Mouse (Mus musculus): ENCODE data around the gene Acot3. TPM values are rescaled to one million over a fixed set of nuclear protein-coding genes. Genes with fewer than 3 reads are reported as not detected.

Acot3 gene
- polyA plus RNA-seq, 1 experiment from 2014 or later, result 1.6 TPM

DNA sequence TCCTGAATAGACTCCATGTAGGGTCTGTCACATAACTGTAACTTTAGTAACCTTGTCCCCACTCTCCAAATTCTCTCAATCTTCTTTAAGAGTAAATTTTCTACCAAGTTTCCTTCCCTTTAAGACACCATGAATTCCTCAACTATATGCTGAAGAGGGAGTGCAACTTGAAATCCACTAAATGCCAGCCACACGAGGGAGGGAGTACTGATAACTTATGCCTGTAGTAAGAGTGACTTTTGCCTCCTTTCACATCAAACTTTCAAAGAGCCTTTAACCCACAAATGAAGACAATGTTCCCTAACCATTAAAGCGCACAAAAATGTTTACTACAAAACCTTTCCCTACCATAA is 49.5 kb downstream of the Acot3 start:
- no peaks in the 10 kb centered on the region for H3K27me3 ChIP-seq
- ATAC-seq (no peak), DNase-seq (ENCODE audit: low read depth, low spot score) (no peak)
- no peak for TF ChIP-seq CTCF (IDR thresholded peaks at IDR 0.05)
- CTCF ChIA-PET, result no interaction called here
- POLR2A ChIA-PET, result no interaction called here
- in situ Hi-C loops (cut with MboI; ENCODE audit: low pct_unique_long_range_greater_than_20kb), result no loop called here

DNA sequence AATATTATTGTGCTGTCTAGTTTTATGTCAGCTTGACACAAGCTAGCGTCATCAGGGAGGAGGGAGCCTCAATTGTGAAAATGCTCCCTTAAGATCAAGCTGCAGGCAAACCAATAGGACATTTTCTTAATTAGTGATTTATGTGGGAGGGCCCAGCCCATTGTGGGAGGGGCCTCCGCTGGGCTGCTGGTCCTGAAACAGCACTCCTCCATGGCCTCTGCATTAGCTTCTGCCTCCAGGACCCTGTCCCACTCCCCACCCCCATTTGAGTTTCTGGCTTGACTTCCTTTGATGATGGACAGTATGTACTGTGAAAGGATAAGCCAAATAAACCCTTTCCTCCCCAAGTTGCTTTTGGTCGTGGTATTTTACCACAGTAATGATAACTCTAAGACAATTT is 55.1 kb downstream of the Acot3 start:
- DNase-seq (ENCODE audit: low read depth, low spot score), result no peak
- in situ Hi-C loops (cut with MboI; ENCODE audit: low pct_unique_long_range_greater_than_20kb), result no loop called here
- CTCF ChIA-PET, result no interaction called here
- no peak for ATAC-seq
- POLR2A ChIA-PET, result no interaction called here
- no peak for TF ChIP-seq CTCF (IDR thresholded peaks at IDR 0.05)
- H3K27me3 ChIP-seq, result no peaks in the 10 kb centered on the region

DNA sequence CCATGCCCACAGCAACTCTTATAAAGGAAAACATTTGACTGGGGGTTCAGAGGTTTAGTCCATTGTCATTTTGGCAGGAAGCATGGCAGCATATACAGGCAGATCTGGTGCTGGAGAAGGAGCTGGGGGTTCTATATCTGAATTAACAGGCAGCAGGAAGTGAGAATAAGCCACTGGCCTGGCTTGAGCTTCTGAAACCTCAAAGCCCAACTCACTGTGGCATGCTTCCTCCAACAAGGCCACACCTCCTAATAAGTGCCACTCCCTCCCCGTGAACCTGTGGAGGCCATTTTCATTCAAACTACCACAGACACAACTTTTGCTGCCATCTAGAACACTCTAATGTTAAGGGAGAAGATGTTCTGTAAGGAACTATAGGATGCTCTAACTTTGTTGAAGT is 55.7 kb downstream of the Acot3 start:
- no peak for ATAC-seq
- CTCF ChIA-PET, result no interaction called here
- no peaks in the 10 kb centered on the region for H3K27me3 ChIP-seq
- POLR2A ChIA-PET, result no interaction called here
- DNase-seq (ENCODE audit: low read depth, low spot score), result no peak
- TF ChIP-seq CTCF (IDR thresholded peaks at IDR 0.05), result no peak
- in situ Hi-C loops (cut with MboI; ENCODE audit: low pct_unique_long_range_greater_than_20kb), result no loop called here

DNA sequence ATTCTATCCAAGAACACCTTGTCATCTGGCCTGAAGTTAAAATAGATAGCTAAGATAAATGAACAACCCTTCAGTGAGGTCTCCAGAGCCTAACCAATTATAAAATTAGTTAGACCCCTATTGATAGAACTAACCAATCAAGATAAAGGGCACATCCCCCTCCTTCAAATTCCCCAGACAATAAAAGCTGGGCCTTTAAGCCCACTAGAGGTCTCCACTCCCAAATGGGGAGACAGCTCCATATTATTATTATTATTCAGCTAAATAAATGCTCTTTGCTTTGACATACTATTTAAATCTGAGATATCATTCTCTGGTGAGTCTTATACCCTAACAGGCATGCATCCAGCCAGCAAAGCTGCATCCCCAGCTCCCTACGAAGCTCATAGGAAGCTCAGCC is 58.0 kb downstream of the Acot3 start:
- DNase-seq (ENCODE audit: low read depth, low spot score), result no peak
- no peak for TF ChIP-seq CTCF (IDR thresholded peaks at IDR 0.05)
- ChIA-PET CTCF (no interaction called here), POLR2A (no interaction called here)
- in situ Hi-C loops (cut with MboI; ENCODE audit: low pct_unique_long_range_greater_than_20kb), result no loop called here
- ATAC-seq, result no peak
- no peaks in the 10 kb centered on the region for H3K27me3 ChIP-seq

Other genes starting within 250 kb of the Acot3 start
- 30.9 TPM for gene Numb, start 130.2 kb upstream of the Acot3 start, polyA plus RNA-seq (2021)
- gene Riox1, start 101.5 kb upstream of the Acot3 start, polyA plus RNA-seq (2021), result 12.4 TPM
- gene Heatr4, start 67.3 kb upstream of the Acot3 start, polyA plus RNA-seq (2021), result not detected
- gene Acot2, start 64.3 kb upstream of the Acot3 start, polyA plus RNA-seq (2021), result 33.7 TPM
- gene Acot1, start 42.7 kb upstream of the Acot3 start, polyA plus RNA-seq (2021), result 35.0 TPM
- 0.33 TPM for gene Acot4, start 13.8 kb upstream of the Acot3 start, polyA plus RNA-seq (2021)
- gene Gm49366, start 13.2 kb upstream of the Acot3 start, polyA plus RNA-seq (2021), result not detected
- gene Acot5, start 17.2 kb downstream of the Acot3 start, polyA plus RNA-seq (2021), result 1.1 TPM
- 0.09 TPM for gene Acot6, start 48.5 kb downstream of the Acot3 start, polyA plus RNA-seq (2021)
- gene Dnal1, start 62.2 kb downstream of the Acot3 start, polyA plus RNA-seq (2021), result 23.6 TPM
- 1.2 TPM for gene Pnma1, start 96.3 kb downstream of the Acot3 start, polyA plus RNA-seq (2021)
- 16.0 TPM for gene Elmsan1, start 166.7 kb downstream of the Acot3 start, polyA plus RNA-seq (2021)
- 39.1 TPM for gene Ptgr2, start 233.1 kb downstream of the Acot3 start, polyA plus RNA-seq (2021)

All from Patski (cell line).